Mouse (Mus musculus) liver, postnatal 0 days (tissue): Measurements from ENCODE around the gene Mlf2. TPM values are rescaled to one million over a fixed set of nuclear protein-coding genes. Genes with fewer than 3 reads are reported as not detected.

Experiments
- ATAC-seq: fragments of 200-750 bp; cut with Nextera tagmentation; 2 replicates; pipeline ENCODE4 v1.8.0; 2017; ENCODE audit warnings: mild to moderate bottlenecking, moderate library complexity
- DNase-seq: peaks from one replicate; pipeline ENCODE4 v3.0.0-alpha.2; 2016
- H3K27ac ChIP-seq: fragments of 300-500 bp; sonication (generic); 2 replicates; pipeline ENCODE4 v1.5.1; 2014; ENCODE audit warnings: antibody characterized with exemption, moderate library complexity, mild to moderate bottlenecking, low read depth
- H3K27me3 ChIP-seq: fragments of 300-500 bp; sonication (generic); 2 replicates; pipeline ENCODE4 v1.6.1; 2014; ENCODE audit warnings: low read length, control low read depth, mixed read lengths; ENCODE audit not compliant: insufficient read depth
- H3K36me3 ChIP-seq: fragments of 300-500 bp; sonication (generic); replicated peaks from 2 replicates; pipeline ENCODE4 v1.6.1; 2014; ENCODE audit warnings: mild to moderate bottlenecking, control low read depth, low read length, moderate library complexity, mixed read lengths; ENCODE audit not compliant: insufficient read depth
- H3K4me1 ChIP-seq: fragments of 300-500 bp; sonication (generic); 2 replicates; pipeline ENCODE4 v1.6.1; 2014; ENCODE audit warnings: antibody characterized with exemption, mild to moderate bottlenecking, control low read depth; ENCODE audit not compliant: insufficient read depth
- H3K4me2 ChIP-seq: fragments of 300-500 bp; sonication (generic); 2 replicates; pipeline ENCODE4 v1.6.1; 2014; ENCODE audit warnings: low read depth, mild to moderate bottlenecking, low read length, moderate library complexity, mixed read lengths
- H3K4me3 ChIP-seq: fragments of 300-500 bp; sonication (generic); 2 replicates; pipeline ENCODE4 v1.5.1; 2014; ENCODE audit warnings: low read depth, low read length
- H3K9ac ChIP-seq: fragments of 300-500 bp; sonication (generic); replicated peaks from 2 replicates; pipeline ENCODE4 v1.6.1; 2014; ENCODE audit warnings: mild to moderate bottlenecking, moderate library complexity
- H3K9me3 ChIP-seq: fragments of 300-500 bp; sonication (generic); 2 replicates; pipeline ENCODE4 v1.6.1; 2016; ENCODE audit warnings: mild to moderate bottlenecking, control low read depth, low read length, mixed read lengths
- CTCF ChIP-seq: sonication (generic); IDR thresholded peaks from 2 replicates; pipeline ENCODE4 v1.5.1; 2016; ENCODE audit warnings: antibody characterized with exemption, low read depth
- EP300 ChIP-seq: IDR thresholded peaks from 2 replicates; pipeline ENCODE4 v1.6.1; 2016; ENCODE audit warnings: antibody characterized with exemption, low read depth, mild to moderate bottlenecking
- WGBS: fragments of 180-500 bp; shearing (Covaris S2); extraction: QIAGEN DNeasy Blood & Tissue Kit; methylation state at CpG from one replicate; pipeline ENCODE4 v1.1.7; 2014; ENCODE audit not compliant: insufficient replicate concordance; 5-methylcytosine and 5-hydroxymethylcytosine counted together
- polyA plus RNA-seq: library from polyadenylated mRNA; unstranded; fragments of >200 nt; fragmentation: Nextera tagmentation; extraction: Ambion mirVana; gene quantifications from 2 replicates; pipeline ENCODE4 v1.2.1, GENCODE M21; 2015

Gene Mlf2
- polyA plus RNA-seq, 1 experiment from 2014 or later, result 119 TPM

GRCm38 (mm10) chr6:124919695-124920317 lies 11.4 kb upstream of the Mlf2 start, which contains the start of gene Ptms:
TSS of gene Ptms (minus strand) at chr6:124920103.
- peak; percentile 83 for DNase-seq
- WGBS, result 15% methylated on average over 13 of the region's 13 CpGs
- H3K9me3 ChIP-seq, result no peaks in the 10 kb centered on the region
- ATAC-seq, result peak; percentile 70
- H3K9ac ChIP-seq, result no peak within 1 kb of the TSS
- peak within 1 kb of the TSS; percentile 77 for H3K4me2 ChIP-seq
- H3K27me3 ChIP-seq, result peaks cover 37% of the 10 kb centered on the region
- TF ChIP-seq CTCF (no peak), EP300 (peak; percentile 41; the same call in 1 of the 2 replicates)
- peak within 1 kb of the TSS; percentile 70 for H3K27ac ChIP-seq
- peaks cover under 1% of the 10 kb centered on the region; the same call in 1 of the 2 replicates for H3K36me3 ChIP-seq
- peak within 1 kb of the TSS; percentile 27 for H3K4me3 ChIP-seq
- peaks cover 18% of the 10 kb centered on the region for H3K4me1 ChIP-seq

GRCm38 (mm10) chr6:124920318-124921085 lies 10.7 kb upstream of the Mlf2 start:
- ATAC-seq (no peak), DNase-seq (no peak)
- no peak for TF ChIP-seq EP300
- TF ChIP-seq CTCF, result no peak
- Histone ChIP-seq H3K4me2 (peak overlapping the region; percentile 58), H3K27me3 (peaks cover 32% of the 10 kb centered on the region), H3K36me3 (no peaks in the 10 kb centered on the region), H3K27ac (peak overlapping the region; percentile 70), H3K9ac (no peak overlapping the region), H3K4me1 (peaks cover 13% of the 10 kb centered on the region), H3K4me3 (no peak overlapping the region), H3K9me3 (no peaks in the 10 kb centered on the region)
- 41% methylated on average over 9 of the region's 9 CpGs for WGBS

GRCm38 (mm10) chr6:124921539-124921938 lies 9.6 kb upstream of the Mlf2 start:
- peak overlapping the region; percentile 34; the same call in 1 of the 2 replicates for H3K27ac ChIP-seq

GRCm38 (mm10) chr6:124925173-124925793 lies 5.9 kb upstream of the Mlf2 start:
- WGBS, result 34% methylated on average over 12 of the region's 12 CpGs
- ATAC-seq (peak; percentile 33), DNase-seq (no peak)
- H3K27me3 ChIP-seq, result no peaks in the 10 kb centered on the region
- peak overlapping the region; percentile 92 for H3K27ac ChIP-seq
- peak overlapping the region; percentile 61 for H3K4me2 ChIP-seq
- no peaks in the 10 kb centered on the region for H3K36me3 ChIP-seq
- TF ChIP-seq EP300 (no peak), CTCF (0 out of 2 replicates have a peak, but pooled peaks have one; percentile 21)
- H3K4me1 ChIP-seq, result peaks cover 7% of the 10 kb centered on the region
- peak overlapping the region; percentile 40 for H3K4me3 ChIP-seq
- no peaks in the 10 kb centered on the region for H3K9me3 ChIP-seq
- H3K9ac ChIP-seq, result peak overlapping the region; percentile 54

More at GRCm38 (mm10) chr6:124921539-124921938, 9.6 kb upstream of the Mlf2 start:
- H3K9me3 ChIP-seq, result no peaks in the 10 kb centered on the region
- H3K27me3 ChIP-seq, result peaks cover 23% of the 10 kb centered on the region
- H3K4me1 ChIP-seq, result peaks cover 11% of the 10 kb centered on the region
- no peak for ATAC-seq
- WGBS, result 28% methylated on average over 4 of the region's 4 CpGs
- no peak overlapping the region for H3K4me3 ChIP-seq
- no peak for DNase-seq
- no peak overlapping the region for H3K9ac ChIP-seq
- TF ChIP-seq CTCF, result no peak
- TF ChIP-seq EP300, result no peak
- H3K4me2 ChIP-seq, result no peak overlapping the region
- H3K36me3 ChIP-seq, result no peaks in the 10 kb centered on the region

- H3K4me1 ChIP-seq, result peaks cover 9% of the 10 kb centered on the region
- peak overlapping the region; percentile 92 for H3K27ac ChIP-seq
- peak; percentile 45 for DNase-seq
- peak overlapping the region; percentile 54 for H3K9ac ChIP-seq
- H3K4me3 ChIP-seq, result peak overlapping the region; percentile 40
- no peaks in the 10 kb centered on the region for H3K27me3 ChIP-seq
- no peaks in the 10 kb centered on the region for H3K36me3 ChIP-seq
- no peaks in the 10 kb centered on the region for H3K9me3 ChIP-seq
- peak overlapping the region; percentile 61 for H3K4me2 ChIP-seq
- WGBS, result 38% methylated on average over 5 of the region's 5 CpGs
- no peak for TF ChIP-seq EP300
- TF ChIP-seq CTCF, result no peak
- ATAC-seq, result peak; percentile 22
Measured at GRCm38 (mm10) chr6:124925941-124926340, 5.2 kb upstream of the Mlf2 start.

GRCm38 (mm10) chr6:124930231-124930630 lies 955 bp upstream of the Mlf2 start:
- 42% methylated on average over 1 of the region's 1 CpGs for WGBS
- peaks cover 20% of the 10 kb centered on the region for H3K36me3 ChIP-seq
- H3K4me3 ChIP-seq, result peak overlapping the region; percentile 96
- peak overlapping the region; percentile 86 for H3K4me2 ChIP-seq
- no peaks in the 10 kb centered on the region for H3K27me3 ChIP-seq
- TF ChIP-seq EP300 (no peak), CTCF (no peak)
- peak; percentile 49 for ATAC-seq
- peaks cover 22% of the 10 kb centered on the region for H3K4me1 ChIP-seq
- H3K9me3 ChIP-seq, result no peaks in the 10 kb centered on the region
- peak overlapping the region; percentile 92 for H3K9ac ChIP-seq
- H3K27ac ChIP-seq, result peak overlapping the region; percentile 95
- DNase-seq, result peak; percentile 56
